Mouse (Mus musculus) spleen, postnatal 36 days (tissue): ENCODE data around the gene Ndufs6.

Experiments
- DNase-seq, 2 experiments: peaks; one replicate each; pipeline ENCODE4 v3.0.0; 2022; ENCODE audit warnings: low spot score in 2 of 2, mixed read lengths in 1 of 2

Gene Ndufs6

GRCm38 (mm10) chr13:73306085-73306410 is 22.3 kb downstream of the Ndufs6 start:
- DNase-seq, result no peak

GRCm38 (mm10) chr13:73305398-73306084 is 22.8 kb downstream of the Ndufs6 start:
- DNase-seq, result no peak

- no peak for DNase-seq
These were observed 23.6 kb downstream of the Ndufs6 start for GRCm38 (mm10) chr13:73304729-73305128.

GRCm38 (mm10) chr13:73299322-73299721 is 29.0 kb downstream of the Ndufs6 start:
- no peak for DNase-seq

GRCm38 (mm10) chr13:73298717-73299116 is 29.6 kb downstream of the Ndufs6 start:
- DNase-seq, result no peak

- no peak for DNase-seq
These were observed 37.2 kb downstream of the Ndufs6 start for GRCm38 (mm10) chr13:73291102-73291501.

- DNase-seq, result no peak
These were observed 38.1 kb downstream of the Ndufs6 start for GRCm38 (mm10) chr13:73290206-73290605.

GRCm38 (mm10) chr13:73283534-73283933 is 44.8 kb downstream of the Ndufs6 start:
- DNase-seq, result no peak

GRCm38 (mm10) chr13:73282407-73282806 is 45.9 kb downstream of the Ndufs6 start:
- DNase-seq, result no peak

- no peak for DNase-seq
These were observed 49.1 kb downstream of the Ndufs6 start for GRCm38 (mm10) chr13:73279196-73279595.

- no peak for DNase-seq
These were observed 50.5 kb downstream of the Ndufs6 start for GRCm38 (mm10) chr13:73277797-73278196.

- no peak for DNase-seq
These were observed 51.0 kb downstream of the Ndufs6 start for GRCm38 (mm10) chr13:73277361-73277760.

- DNase-seq, result no peak
These were observed 54.8 kb downstream of the Ndufs6 start for GRCm38 (mm10) chr13:73273536-73273935.

GRCm38 (mm10) chr13:73272794-73273282 is 55.5 kb downstream of the Ndufs6 start:
- no peak for DNase-seq

- no peak for DNase-seq
These were observed 56.8 kb downstream of the Ndufs6 start for GRCm38 (mm10) chr13:73271336-73272242.

GRCm38 (mm10) chr13:73270451-73271081 is 57.8 kb downstream of the Ndufs6 start:
- DNase-seq, result no peak

GRCm38 (mm10) chr13:73269891-73270290 is 58.5 kb downstream of the Ndufs6 start:
- DNase-seq, result no peak
